Mouse (Mus musculus): ENCODE results near the gene Lzts2.

Lzts2 gene

GRCm38 (mm10) chr19:45003740-45004516 is 10.3 kb upstream of the Lzts2 start:
- no peak for DNase-seq (ENCODE audit: low spot score)

DNA sequence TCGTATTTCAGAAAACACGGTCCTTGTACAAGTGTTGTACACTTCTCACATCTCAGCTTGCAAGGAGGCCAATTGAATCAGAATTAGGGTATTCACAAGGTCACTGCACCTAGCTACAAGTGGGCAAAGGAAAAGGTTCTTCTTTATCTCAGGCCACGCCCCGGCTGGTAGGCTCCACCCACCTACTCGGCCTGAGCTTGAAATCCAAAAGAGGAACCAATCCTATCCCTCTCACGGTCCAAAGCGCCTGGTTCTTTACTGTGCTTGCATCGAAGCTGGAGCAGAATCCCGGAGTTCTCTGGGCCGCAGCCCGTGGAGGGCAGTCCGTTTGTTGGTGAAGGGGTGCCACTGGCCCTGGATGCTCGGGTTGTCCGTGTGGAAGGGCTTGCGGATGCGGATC is 8.8 kb upstream of the Lzts2 start, which contains the start of gene Twnk:
Twnk (plus strand) TSS at position 220 of the 400 bp plus-strand sequence.
- DNase-seq (ENCODE audit: low spot score) = no peak

- DNase-seq (ENCODE audit: low spot score) = peak; percentile 92
Observed at GRCm38 (mm10) chr19:45005957-45006712, 8.1 kb upstream of the Lzts2 start, which contains the start of gene Mrpl43. Gene Mrpl43, minus strand, starts transcription at chr19:45006442.

DNA sequence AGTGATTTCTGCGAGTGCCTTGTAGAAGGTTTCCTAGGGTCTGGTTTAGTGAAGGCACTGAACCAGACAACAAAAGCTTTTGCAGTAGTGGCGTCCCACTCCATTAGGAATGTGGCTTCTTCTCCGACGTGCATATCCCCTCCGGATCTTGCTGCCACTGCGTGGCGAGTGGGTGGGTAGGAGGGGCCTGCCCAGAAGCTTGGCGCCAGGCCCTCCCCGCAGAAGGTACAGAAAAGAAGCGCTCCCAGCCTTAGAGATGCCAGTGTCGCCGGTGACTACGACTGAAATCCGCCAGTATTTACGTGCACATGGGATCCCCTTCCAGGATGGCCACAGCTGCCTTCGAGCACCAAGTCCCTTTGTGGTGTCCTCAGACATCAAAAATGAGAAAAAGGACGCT is 7.2 kb upstream of the Lzts2 start:
- DNase-seq (ENCODE audit: low spot score) = no peak

DNA sequence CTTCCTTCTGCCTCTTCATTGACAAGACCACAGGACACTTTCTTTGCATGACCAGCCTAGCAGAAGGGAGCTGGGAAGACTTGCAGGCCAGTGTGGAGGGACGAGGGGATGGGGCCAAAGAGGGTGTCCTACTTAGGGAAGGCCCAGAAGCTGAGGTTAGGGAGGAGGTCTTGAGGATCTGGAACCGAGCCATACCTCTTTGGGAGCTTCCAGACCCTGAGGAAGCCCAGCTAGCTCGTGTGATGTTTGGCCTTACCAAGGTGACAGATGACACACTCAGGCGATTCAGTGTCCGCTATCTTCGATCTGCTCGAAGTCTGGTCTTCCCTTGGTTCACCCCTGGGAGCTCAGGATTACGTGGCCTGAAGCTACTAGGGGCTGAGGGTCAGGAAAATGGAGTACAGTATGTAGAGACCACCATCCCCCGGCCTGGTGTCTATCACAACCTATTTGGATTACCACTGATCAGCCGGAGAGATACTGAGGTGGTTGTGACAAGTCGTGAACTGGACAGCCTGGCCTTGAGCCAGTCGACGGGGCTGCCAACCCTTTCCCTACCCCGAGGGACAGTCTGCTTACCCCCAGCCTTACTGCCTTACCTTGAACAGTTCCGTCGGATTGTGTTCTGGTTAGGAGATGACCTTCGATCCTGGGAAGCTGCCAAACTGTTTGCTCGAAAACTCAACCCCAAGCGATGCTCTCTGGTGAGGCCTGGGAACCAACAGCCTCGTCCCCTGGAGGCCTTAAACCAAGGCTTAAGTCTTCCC is 6.6 kb upstream of the Lzts2 start:
- no peak for DNase-seq (ENCODE audit: low spot score)

DNA sequence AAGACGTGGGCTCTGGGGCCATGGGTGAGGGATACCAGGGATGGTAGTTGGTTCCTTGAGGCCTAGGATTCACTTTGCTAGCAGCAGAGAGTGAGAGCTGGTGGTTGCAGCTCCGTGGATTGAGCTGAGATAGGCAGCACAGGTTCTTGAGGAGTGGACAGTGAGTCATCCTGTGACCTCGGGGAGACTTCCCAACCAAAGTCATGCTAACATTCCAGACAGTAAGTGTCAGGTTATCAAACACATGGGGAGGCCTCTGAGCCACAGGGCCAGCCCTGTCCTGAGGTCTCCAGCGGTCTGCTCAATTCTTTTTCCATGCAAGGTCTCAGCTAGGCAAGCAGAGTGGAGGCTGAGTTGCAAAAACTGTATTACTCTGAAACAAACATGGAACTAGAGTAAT is 3.6 kb upstream of the Lzts2 start:
- DNase-seq (ENCODE audit: low spot score) = no peak

DNA sequence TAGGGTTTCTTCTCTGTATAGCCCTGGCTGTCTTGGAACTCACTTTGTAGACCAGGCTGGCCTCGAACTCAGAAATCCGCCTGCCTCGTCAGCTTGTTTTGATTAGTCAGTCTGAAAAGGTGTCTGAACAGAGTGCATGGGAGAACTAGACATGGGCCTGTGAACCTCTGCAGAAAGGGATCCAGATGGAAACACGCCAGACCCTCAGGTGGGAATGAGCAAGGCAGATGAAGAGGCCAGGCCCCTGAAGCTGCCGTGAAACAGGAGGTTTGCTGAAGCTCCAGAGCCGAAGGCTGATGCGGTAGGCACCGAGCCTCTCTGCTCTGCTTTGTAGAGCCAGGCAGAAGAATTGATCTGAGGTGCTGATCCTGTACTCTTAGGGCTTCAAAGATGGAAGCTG is 2.0 kb upstream of the Lzts2 start:
- no peak for DNase-seq (ENCODE audit: low spot score)

- DNase-seq (ENCODE audit: low spot score) = no peak
Observed at GRCm38 (mm10) chr19:45012636-45013035, 1.6 kb upstream of the Lzts2 start.

DNA sequence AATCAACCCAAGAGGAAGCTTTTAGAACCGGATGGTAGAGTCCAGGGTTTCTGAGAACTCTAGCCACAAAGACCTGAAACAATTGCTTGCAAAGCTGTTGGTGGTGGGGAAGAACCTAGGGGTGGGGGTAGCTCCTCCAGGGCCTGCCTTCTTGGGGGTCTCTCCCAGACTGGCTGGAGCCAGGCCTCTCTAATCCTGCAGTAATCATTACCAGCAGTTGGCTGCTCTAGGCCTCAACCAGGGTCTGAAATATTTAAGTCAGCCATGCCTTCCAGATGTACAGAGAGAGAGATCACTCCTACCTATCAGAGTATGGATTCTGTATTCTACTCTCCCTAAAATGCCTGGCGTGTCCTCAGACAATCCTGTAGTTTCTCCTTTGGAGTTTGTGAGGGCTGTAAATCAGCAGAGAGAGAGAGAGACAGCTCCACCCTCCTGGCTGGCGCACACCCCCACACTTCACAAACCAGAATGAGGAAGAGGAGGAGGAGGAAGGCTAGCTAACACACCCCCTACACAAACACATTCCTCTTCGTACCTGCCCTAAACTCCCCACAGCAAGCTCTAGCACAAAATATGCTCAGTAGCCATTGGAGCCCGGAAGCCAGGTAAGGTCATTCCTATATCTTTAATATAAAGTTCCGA is 511 bp upstream of the Lzts2 start:
- no peak for DNase-seq (ENCODE audit: low spot score)

DNA sequence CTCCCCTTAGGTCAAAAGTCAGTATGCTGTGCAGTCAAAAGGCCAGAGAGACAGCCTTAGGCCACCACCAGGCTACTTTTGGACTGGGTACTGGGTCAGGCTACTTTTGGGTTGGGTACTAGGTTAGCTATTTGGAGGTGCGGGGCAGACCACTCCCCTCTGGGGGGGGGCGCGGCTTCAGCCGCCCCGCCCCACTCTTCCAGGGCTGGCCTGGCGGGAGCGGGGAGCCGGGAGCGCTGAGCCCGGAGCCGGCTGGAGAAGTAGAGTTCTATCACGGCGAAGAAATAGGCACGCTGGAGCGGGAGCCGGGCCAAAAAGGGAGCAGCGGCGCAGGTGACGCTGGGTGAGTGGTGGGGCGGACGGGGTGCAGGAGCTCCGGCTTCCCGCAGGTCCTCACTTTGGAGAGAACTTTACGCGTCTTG is 778 bp downstream of the Lzts2 start:
- DNase-seq (ENCODE audit: low spot score) = no peak

DNA sequence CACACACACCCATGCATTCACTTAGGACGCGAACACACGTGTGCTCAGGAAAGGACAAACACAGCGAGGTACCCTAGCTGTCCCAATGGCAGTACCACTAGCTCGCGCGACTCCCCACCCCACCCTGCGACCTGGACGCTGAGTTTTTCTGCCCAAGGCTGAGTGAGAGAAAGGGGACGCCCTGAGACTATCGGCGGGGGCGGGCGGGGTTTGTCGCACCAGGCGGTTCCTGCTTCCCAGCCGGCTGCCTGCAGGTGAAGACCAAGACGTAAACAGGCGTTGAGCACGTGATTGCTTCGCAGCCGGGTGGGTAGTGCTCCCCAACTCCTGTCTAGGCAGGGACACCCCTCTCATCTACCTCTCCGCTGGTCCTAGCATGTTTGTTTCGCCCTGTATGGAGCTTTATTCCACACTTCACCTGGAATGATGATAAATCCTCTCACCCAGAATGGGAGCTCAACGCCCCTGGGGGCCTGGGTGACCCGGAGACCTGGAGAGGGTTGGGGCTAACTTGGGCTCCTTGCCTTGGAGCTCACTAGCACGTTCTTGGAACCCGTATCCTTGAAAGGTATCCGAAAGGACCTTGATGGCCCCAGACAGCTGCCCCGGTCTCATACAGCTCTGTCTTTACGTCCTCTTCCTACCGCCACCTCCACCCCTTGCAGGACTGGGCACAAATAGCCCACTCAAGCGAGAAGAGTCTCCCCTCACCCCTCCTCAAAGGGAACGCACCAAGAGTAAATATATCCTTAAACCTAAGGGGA is 1.5 kb downstream of the Lzts2 start:
- DNase-seq (ENCODE audit: low spot score) = no peak

DNA sequence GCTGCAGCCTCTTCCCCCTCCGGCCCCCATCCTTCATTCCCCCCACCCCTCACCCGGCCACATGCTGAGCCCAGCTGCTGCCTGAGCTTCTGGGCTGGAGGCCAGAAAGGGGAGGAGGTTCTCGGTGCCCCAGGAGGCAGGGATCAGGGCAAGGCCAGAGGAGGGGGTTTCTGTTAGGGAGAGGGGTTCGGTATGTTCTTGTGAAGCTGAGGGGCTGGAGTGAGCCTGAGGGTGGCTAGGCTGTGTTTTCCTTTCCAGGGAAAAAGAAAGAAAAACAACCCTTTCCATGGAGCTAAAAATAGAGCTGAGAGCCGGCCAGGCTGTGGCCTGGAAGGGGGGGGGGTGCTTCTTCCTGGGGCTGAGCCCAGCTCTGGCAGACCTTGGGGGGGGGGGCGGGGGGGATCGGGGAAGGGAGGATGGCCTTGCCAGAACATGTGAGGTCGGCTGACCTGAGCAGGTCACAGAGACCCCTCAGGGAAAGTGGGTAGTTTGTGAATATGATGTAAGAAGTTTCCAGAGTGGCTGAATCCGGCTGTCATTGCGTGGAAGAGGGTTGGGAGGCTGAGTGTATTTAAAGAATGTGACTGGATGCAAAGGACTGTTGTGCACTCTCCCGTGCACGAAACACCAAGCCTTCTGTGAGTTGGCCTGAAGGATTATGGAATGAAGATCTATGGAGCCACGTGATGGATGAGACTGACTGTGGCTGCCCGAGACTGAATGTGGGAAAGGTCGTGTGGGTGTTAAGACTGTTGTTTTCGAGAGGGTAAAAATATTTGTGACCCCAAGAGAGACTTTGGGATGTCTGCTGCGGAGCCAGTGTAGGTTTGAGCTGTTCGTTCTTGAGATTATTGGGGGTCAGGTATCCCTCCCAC is 2.4 kb downstream of the Lzts2 start:
- DNase-seq (ENCODE audit: low spot score) = no peak

GRCm38 (mm10) chr19:45017216-45017771 is 3.1 kb downstream of the Lzts2 start:
- peak; percentile 75 for DNase-seq (ENCODE audit: low spot score)

DNA sequence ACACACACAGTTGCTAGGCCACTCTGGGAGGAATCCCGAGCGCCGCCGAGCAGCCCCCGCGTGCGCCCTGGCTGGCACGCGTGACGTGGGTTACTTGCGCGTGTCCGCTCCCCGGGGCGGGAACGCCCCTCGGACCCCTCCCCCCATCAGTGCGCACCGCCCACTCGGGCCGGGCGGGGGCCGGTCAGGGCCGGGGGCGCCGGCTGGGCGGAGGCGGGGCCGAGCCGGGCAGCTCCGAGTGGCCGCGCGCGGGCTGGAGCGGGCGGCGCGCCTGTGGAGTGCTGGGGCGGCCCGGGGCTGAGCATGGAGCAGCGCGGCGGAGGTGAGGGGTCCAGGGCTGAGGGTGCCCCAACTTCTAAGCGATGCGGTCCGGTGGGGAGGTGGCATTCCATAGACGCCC is 3.7 kb downstream of the Lzts2 start:
- peak; percentile 77 for DNase-seq (ENCODE audit: low spot score)

DNA sequence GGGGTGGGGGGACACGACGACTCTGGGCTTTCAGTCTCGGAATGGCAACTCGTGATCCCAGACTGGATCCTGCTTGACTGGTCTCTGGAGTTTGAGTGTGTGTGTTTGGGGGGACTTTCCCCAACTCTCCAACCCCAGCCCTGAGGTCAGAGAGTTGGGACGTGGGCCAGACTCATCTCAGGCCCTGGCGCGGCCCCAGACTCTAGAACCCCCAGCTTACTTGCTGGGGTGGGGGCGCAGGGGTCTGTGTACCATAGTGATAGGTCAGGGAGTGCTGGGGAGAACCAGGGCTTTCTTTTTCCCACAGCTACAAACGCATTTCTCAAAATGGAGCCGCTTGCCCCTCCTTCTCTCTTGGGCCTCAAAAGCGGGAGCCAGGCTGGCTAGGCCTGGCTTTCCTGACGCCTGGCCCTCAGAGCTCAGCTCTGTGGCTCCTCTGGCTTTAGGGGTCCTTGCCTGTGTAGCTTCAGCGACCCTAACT is 4.2 kb downstream of the Lzts2 start:
- DNase-seq (ENCODE audit: low spot score) = no peak

DNA sequence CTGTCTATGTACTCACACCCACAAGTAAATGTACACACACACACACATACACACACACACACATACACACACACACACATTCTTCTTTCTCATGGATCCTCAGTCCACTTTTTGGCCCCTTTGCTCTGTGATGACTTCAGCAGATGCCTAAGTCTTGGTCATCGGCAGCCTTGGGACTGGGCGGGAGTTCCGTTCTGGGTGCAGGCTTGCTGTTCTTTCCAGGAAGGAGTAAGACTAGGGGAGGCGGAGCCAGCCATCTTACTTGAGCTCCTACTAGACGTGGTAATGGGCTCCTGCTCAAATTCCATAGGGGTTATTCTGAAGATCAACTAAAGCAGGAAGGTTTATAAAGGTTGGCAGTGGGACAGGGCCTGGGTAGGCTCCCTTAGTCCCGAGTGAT is 6.1 kb downstream of the Lzts2 start:
- no peak for DNase-seq (ENCODE audit: low spot score)

- no peak for DNase-seq (ENCODE audit: low spot score)
Observed at GRCm38 (mm10) chr19:45021362-45021761, 7.1 kb downstream of the Lzts2 start.

- no peak for DNase-seq (ENCODE audit: low spot score)
Observed at GRCm38 (mm10) chr19:45023993-45024392, 9.8 kb downstream of the Lzts2 start.

GRCm38 (mm10) chr19:45024775-45025174 is 10.6 kb downstream of the Lzts2 start:
- DNase-seq (ENCODE audit: low spot score) = no peak

All from left cerebral cortex, adult 11 months (tissue).